Mouse (Mus musculus) intestine, embryonic 14.5 days (tissue): ENCODE data around the gene 2210408I21Rik. TPM values are rescaled to one million over a fixed set of nuclear protein-coding genes. Genes with fewer than 3 reads are reported as not detected.
A peak's percentile ranks its signal among the peaks of the same experiment; 100 is the strongest.
"Not testable (repeated sequence)": the region's sequence is repeated elsewhere in the genome, so short reads cannot be mapped to it uniquely, and the experiment has no call there.

Source experiments
- ATAC-seq: fragments of 200-750 bp; cut with Nextera tagmentation; replicated peaks from 2 replicates; pipeline ENCODE4 v1.8.0; 2017; ENCODE audit warnings: low read depth, moderate number of reproducible peaks, moderate TSS enrichment, moderate library complexity; ENCODE audit not compliant: low FRiP score, low TSS enrichment
- DNase-seq: peaks from one replicate; pipeline ENCODE4 v3.0.0-alpha.2; 2018; ENCODE audit warnings: low spot score
- H3K27ac ChIP-seq: fragments of 300-500 bp; sonication (generic); 2 replicates; pipeline ENCODE4 v1.5.1; 2014; ENCODE audit warnings: low read depth, mild to moderate bottlenecking, control low read depth
- H3K27me3 ChIP-seq: fragments of 300-500 bp; sonication (generic); replicated peaks from 2 replicates; pipeline ENCODE4 v1.6.1; 2014; ENCODE audit warnings: low read length, control low read depth; ENCODE audit not compliant: control insufficient read depth, insufficient read depth
- H3K36me3 ChIP-seq: fragments of 300-500 bp; sonication (generic); 2 replicates; pipeline ENCODE4 v1.6.1; 2014; ENCODE audit warnings: low read length, control low read depth; ENCODE audit not compliant: control insufficient read depth, insufficient read depth
- H3K4me1 ChIP-seq: fragments of 300-500 bp; sonication (generic); replicated peaks from 2 replicates; pipeline ENCODE4 v1.6.1; 2014; ENCODE audit warnings: low read length, control low read depth, mixed read lengths; ENCODE audit not compliant: control insufficient read depth, insufficient read depth
- H3K4me2 ChIP-seq: fragments of 300-500 bp; sonication (generic); 2 replicates; pipeline ENCODE4 v1.6.1; 2014; ENCODE audit warnings: low read length
- H3K4me3 ChIP-seq: fragments of 300-500 bp; sonication (generic); 2 replicates; pipeline ENCODE4 v1.5.1; 2014; ENCODE audit warnings: low read depth, low read length, control low read depth, mixed read lengths
- H3K9ac ChIP-seq: fragments of 300-500 bp; sonication (generic); 2 replicates; pipeline ENCODE4 v1.6.1; 2014; ENCODE audit warnings: mild to moderate bottlenecking, low read length
- H3K9me3 ChIP-seq: fragments of 300-500 bp; sonication (generic); 2 replicates; pipeline ENCODE4 v1.6.1; 2016; ENCODE audit warnings: low read length, control low read depth; ENCODE audit not compliant: control insufficient read depth
- WGBS: fragments of 180-500 bp; shearing (Covaris S2); extraction: QIAGEN DNeasy Blood & Tissue Kit; methylation state at CpG from one replicate; pipeline ENCODE4 v1.1.7; 2014; 5-methylcytosine and 5-hydroxymethylcytosine counted together
- polyA plus RNA-seq: library from polyadenylated mRNA; unstranded; fragments of >200 nt; fragmentation: Nextera tagmentation; extraction: Ambion mirVana; gene quantifications from 2 replicates; pipeline ENCODE4 v1.2.1, GENCODE M21; 2014

Gene 2210408I21Rik
- 7.6 and 10.1 TPM in 2 replicates for polyA plus RNA-seq

- Histone ChIP-seq H3K27ac (peak within 1 kb of the TSS; percentile 94), H3K4me2 (peak within 1 kb of the TSS; percentile 77), H3K27me3 (no peaks in the 10 kb centered on the region), H3K36me3 (no peaks in the 10 kb centered on the region), H3K9me3 (no peaks in the 10 kb centered on the region), H3K9ac (peak within 1 kb of the TSS; percentile 91), H3K4me3 (peak within 1 kb of the TSS; percentile 95), H3K4me1 (peaks cover 5% of the 10 kb centered on the region)
- under 1% methylated on average over 65 of the region's 65 CpGs for WGBS
- DNase-seq (peak; percentile 92), ATAC-seq (peak; percentile 98)
Observed at GRCm38 (mm10) chr13:77134931-77135620, at the start of gene 2210408I21Rik, which contains the start of gene Slf1. 2210408I21Rik (plus strand) TSS chr13:77135540. Slf1 (minus strand) TSS chr13:77135473.

DNA sequence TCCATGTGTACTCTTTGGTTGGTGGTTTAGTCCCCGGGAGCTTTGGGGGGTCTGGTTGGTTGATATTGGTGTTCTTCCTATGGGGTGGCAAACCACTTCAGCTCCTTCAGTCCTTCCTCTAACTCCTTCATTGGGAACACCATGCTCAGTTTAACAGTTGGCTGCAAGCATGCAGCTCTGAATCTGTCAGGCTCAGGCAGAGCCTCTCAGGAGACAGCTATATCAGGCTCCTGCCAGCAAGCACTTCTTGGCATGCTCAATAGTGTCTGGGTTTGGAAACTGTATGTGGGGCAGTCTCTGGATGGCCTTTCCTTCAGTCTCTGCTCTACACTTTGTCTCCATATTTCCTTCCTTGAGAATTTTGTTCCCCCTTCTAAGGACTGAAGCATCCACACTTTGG, 42.5 kb upstream of the 2210408I21Rik start:
- peaks cover 11% of the 10 kb centered on the region for H3K36me3 ChIP-seq
- not testable (repeated sequence) for ATAC-seq, H3K27ac ChIP-seq, H3K4me2 ChIP-seq, H3K4me3 ChIP-seq, DNase-seq, H3K4me1 ChIP-seq, H3K9me3 ChIP-seq, H3K9ac ChIP-seq, H3K27me3 ChIP-seq
- WGBS = 96% methylated on average over 1 of the region's 1 CpGs

DNA sequence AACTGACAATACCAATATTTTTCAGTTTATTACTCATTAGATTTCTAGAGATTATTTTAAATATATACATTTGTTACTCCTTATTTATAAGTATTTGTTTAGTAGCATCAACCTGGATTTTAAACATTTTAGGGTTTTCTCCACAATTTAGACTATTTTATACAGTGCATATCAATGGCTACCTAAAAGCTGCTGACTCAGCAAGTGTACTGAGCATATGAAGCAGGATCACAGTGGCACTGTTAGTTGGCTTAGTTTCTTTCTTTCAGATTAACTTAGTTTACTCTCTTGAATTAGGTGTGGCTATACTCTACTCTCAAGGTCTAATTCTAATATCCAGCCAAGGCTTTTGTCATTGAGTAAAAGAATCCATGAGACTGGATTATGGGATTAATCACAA, 27.6 kb upstream of the 2210408I21Rik start:
- H3K4me1 ChIP-seq = no peaks in the 10 kb centered on the region
- no peak overlapping the region for H3K9ac ChIP-seq
- no peak for DNase-seq
- H3K9me3 ChIP-seq = no peaks in the 10 kb centered on the region
- no peak overlapping the region for H3K27ac ChIP-seq
- peaks cover 12% of the 10 kb centered on the region; the same call in 1 of the 2 replicates for H3K36me3 ChIP-seq
- H3K4me2 ChIP-seq = no peak overlapping the region
- no peak for ATAC-seq
- H3K27me3 ChIP-seq = no peaks in the 10 kb centered on the region
- H3K4me3 ChIP-seq = no peak overlapping the region

DNA sequence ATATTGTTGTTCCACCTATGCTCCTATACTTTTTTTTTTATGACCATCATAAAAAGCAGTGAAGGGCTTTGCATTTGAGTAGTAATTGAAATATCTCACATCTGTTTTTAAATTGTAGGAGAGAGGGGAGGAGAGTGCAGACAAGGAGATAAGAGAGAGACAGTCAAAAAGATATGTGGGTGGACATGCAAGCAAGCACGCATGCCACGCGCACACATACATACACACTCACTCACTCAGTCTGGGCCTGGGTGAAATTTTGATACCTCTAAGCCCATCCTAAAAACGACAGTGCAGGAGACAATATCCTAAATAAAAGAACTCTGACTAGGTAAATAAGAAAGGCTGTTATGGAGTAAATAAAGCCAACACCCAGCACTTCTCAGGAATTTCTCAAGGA, 16.6 kb upstream of the 2210408I21Rik start:
- no peaks in the 10 kb centered on the region; the same call in 1 of the 2 replicates for H3K36me3 ChIP-seq
- no peak overlapping the region for H3K4me3 ChIP-seq
- H3K27ac ChIP-seq = no peak overlapping the region
- no peak overlapping the region for H3K4me2 ChIP-seq
- no peak for ATAC-seq
- H3K4me1 ChIP-seq = no peaks in the 10 kb centered on the region
- H3K27me3 ChIP-seq = no peaks in the 10 kb centered on the region
- DNase-seq = no peak
- H3K9ac ChIP-seq = no peak overlapping the region
- WGBS = 85% methylated on average over 4 of the region's 4 CpGs
- H3K9me3 ChIP-seq = no peaks in the 10 kb centered on the region

DNA sequence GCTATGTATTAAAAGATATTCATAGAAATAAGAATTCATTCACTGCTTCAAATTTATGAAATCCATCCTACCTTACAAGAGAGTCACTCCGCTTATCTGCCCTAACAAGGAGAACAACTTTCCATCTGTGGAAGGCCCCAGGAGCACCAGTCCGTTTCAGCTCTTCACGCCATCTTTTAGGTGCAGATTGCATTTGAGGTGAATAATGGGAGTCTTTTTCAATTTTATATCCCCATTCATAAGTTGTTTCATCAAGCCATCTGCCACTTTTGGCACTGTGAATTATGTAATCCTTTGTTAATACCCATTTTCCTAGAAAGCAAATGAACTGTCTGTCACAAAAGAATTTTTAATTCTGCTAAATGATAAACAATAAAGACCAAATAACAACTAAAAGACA, 10.2 kb upstream of the 2210408I21Rik start:
- Histone ChIP-seq H3K27me3 (no peaks in the 10 kb centered on the region), H3K4me3 (no peak overlapping the region), H3K9ac (no peak overlapping the region), H3K4me2 (no peak overlapping the region), H3K4me1 (no peaks in the 10 kb centered on the region), H3K36me3 (peaks cover 3% of the 10 kb centered on the region; the same call in 1 of the 2 replicates), H3K9me3 (no peaks in the 10 kb centered on the region), H3K27ac (no peak overlapping the region)
- WGBS = 94% methylated on average over 3 of the region's 3 CpGs
- ATAC-seq (no peak), DNase-seq (no peak)

DNA sequence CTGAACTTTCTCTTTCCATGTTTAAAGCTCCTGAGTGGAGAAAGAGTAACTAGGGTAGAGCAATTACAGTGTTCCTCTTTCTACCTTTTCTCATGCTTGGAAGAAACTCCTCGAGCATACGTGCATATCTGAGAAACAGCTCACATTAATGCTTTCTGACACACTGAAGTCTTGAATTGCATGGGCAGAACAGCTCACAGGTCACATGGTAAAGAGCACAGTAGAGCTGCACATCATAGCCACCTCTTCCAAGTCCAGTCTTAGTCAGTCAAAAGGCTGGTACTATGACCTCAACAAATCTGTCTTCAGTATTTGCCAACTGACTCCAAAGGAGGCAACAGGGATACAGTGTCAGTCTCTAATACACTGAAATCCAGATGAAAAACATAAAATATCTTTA, 7.1 kb upstream of the 2210408I21Rik start:
- Histone ChIP-seq H3K9ac (no peak overlapping the region), H3K9me3 (no peaks in the 10 kb centered on the region), H3K4me1 (no peaks in the 10 kb centered on the region), H3K27me3 (no peaks in the 10 kb centered on the region), H3K4me2 (no peak overlapping the region), H3K36me3 (peaks cover 3% of the 10 kb centered on the region; the same call in 1 of the 2 replicates), H3K4me3 (no peak overlapping the region), H3K27ac (no peak overlapping the region)
- WGBS = 94% methylated on average over 2 of the region's 2 CpGs
- DNase-seq = no peak
- ATAC-seq = no peak

DNA sequence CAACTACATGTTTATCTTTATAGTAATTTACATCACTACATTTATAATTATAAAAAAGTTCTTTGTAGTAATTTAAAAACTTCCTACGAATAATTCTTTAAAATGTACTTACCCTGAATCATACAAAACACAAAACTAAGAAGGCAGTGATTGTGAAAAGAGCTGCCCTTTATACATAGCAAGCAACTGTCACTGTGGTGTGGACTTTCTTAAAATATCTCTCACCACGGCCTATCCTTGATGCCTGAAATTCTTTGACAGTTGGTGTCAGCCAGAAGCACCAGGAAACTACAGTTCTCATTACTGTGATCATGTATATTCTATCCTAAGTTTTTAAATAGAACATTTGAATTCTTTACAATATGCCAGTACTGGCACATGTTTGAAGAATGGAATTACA, 4.2 kb upstream of the 2210408I21Rik start:
- H3K27me3 ChIP-seq = no peaks in the 10 kb centered on the region
- H3K4me2 ChIP-seq = no peak overlapping the region
- H3K4me3 ChIP-seq = no peak overlapping the region
- WGBS = 74% methylated on average over 2 of the region's 2 CpGs
- no peak overlapping the region for H3K27ac ChIP-seq
- no peaks in the 10 kb centered on the region for H3K36me3 ChIP-seq
- H3K9ac ChIP-seq = no peak overlapping the region
- DNase-seq (no peak), ATAC-seq (no peak)
- H3K4me1 ChIP-seq = peaks cover 2% of the 10 kb centered on the region
- H3K9me3 ChIP-seq = no peaks in the 10 kb centered on the region

DNA sequence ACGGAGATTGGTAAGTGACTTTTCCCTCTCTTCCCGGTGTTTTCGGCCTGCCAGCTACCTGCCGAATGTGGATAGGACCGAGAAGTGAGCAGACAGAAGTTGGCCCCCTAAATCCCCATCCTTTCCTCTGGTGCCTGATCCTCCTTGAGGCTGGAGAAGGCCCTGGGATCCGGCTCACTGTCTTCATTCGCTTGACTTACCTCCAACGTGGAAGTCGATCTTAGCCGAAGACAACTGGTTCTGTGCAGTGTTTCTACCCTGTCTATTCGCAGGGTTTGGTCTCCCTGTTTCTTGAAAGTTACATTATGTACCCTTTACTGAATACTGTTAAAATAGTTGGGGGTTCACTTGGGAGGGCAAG, 261 bp downstream of the 2210408I21Rik start:
- H3K9ac ChIP-seq = peak overlapping the region; percentile 91
- ATAC-seq (peak; percentile 72), DNase-seq (no peak)
- peak overlapping the region; percentile 77 for H3K4me2 ChIP-seq
- H3K27ac ChIP-seq = peak overlapping the region; percentile 94; the same call in 1 of the 2 replicates
- no peaks in the 10 kb centered on the region for H3K36me3 ChIP-seq
- 1% methylated on average over 11 of the region's 11 CpGs for WGBS
- H3K9me3 ChIP-seq = no peaks in the 10 kb centered on the region
- no peaks in the 10 kb centered on the region for H3K27me3 ChIP-seq
- peaks cover 5% of the 10 kb centered on the region for H3K4me1 ChIP-seq
- H3K4me3 ChIP-seq = peak overlapping the region; percentile 95

- Histone ChIP-seq H3K9me3 (no peaks in the 10 kb centered on the region), H3K27me3 (no peaks in the 10 kb centered on the region), H3K4me1 (peaks cover 5% of the 10 kb centered on the region), H3K4me2 (no peak overlapping the region), H3K4me3 (no peak overlapping the region), H3K36me3 (no peaks in the 10 kb centered on the region), H3K27ac (no peak overlapping the region), H3K9ac (no peak overlapping the region)
- WGBS = 92% methylated on average over 2 of the region's 2 CpGs
- DNase-seq (no peak), ATAC-seq (no peak)
Observed at GRCm38 (mm10) chr13:77140890-77141289, 5.5 kb downstream of the 2210408I21Rik start.
